Mouse (Mus musculus): Measurements from ENCODE around the gene Surf2. TPM values are rescaled to one million over a fixed set of nuclear protein-coding genes. Genes with fewer than 3 reads are reported as not detected.

Gene Surf2
- polyA plus RNA-seq, 1 experiment: 5.4 TPM

DNA sequence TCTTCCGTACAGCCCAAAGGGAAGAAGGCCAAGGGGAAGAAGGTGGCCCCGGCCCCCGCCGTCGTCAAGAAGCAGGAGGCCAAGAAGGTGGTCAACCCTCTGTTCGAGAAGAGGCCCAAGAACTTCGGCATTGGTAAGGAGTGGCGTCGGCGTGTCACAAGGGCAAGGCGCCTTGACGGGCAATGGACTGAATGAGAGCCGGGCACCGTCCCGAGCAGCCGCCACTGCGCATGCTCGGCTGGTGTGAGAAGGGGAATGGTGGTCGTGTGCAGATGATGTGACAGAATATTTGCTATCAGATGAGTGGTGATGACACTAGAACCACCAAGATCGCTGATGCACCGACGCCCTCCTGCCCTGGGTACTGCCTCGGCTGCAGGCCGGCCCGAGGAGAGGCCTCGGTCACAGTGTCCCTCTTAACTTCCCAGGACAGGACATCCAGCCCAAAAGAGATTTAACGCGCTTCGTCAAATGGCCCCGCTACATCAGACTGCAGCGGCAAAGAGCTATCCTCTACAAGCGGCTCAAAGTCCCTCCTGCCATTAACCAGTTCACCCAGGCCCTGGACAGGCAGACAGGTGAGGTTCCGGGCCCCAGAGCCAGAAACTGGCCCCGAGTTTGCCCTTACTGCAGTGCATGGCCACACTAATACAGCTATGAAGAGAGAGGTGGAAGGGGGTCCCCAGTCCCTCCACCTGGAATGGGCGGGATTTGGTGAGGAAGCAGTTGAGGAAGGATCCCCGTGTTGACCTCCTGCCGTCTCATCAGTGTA lies 5.0 kb upstream of the Surf2 start:
- TF ChIP-seq GATA1 (IDR thresholded peaks at IDR 0.05; ENCODE audit: low read length): no peak

DNA sequence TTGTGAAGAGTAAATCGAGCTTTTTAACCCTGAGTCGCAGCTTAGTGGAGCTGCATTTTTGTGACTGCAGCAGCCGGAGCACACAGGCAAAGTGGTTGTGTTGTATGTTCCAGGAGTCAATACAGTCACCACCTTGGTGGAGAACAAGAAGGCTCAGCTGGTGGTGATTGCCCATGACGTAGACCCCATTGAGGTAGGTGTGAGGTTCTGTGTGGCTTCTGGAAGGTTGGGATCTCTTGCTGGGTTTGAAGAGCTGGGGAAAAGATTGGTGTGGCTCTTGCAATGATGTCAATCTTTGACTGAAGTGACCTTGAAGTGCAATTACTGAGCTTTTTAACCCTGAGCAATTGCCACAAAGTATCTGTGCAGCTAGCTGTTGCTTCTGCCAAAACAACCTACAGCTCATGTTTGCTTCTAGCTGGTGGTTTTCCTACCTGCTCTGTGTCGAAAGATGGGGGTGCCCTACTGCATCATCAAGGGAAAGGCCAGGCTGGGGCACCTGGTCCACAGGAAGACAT lies 3.9 kb upstream of the Surf2 start:
- TF ChIP-seq GATA1 (IDR thresholded peaks at IDR 0.05; ENCODE audit: low read length): no peak

GRCm38 (mm10) chr2:26913416-26914147 lies 2.6 kb upstream of the Surf2 start:
- peak; percentile 61 for TF ChIP-seq GATA1 (IDR thresholded peaks at IDR 0.05; ENCODE audit: low read length)

DNA sequence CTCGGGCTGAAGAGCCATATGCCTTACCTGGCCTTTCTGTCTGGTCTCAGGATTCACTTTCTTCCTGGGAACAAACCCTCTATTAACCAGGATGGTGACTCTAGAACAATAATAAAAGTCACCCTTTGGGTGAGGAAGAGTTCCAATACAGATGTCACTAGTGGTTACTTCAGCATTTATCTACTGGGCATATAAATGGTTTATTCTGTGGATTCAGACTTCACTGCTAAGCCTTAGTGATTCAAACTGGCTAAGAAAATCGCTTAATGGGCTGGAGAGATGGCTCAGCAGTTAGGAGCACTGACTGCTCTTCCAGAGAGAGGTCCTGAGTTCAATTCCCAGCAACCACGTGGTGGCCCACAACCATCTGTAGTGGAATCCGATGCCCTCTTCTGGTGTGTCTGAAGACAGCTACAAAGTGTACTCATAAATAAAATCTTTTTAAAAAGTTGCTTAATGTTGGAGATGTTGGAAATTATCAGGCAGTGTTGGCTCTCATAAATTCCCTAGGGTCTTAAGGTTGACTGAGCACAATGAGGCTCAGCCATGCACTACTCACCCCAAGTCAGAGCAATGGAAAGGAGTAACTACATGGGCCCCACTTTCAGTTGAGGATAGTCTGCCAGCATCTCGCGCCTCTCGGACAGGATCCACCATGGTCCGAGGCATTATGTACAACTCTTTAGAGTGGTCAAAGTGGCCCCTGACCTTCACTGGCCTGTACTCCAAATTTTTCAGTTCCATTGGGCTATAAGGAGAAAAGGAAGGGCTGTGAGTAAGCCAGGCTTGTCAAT lies 1.8 kb upstream of the Surf2 start:
- no peak for TF ChIP-seq GATA1 (IDR thresholded peaks at IDR 0.05; ENCODE audit: low read length)

DNA sequence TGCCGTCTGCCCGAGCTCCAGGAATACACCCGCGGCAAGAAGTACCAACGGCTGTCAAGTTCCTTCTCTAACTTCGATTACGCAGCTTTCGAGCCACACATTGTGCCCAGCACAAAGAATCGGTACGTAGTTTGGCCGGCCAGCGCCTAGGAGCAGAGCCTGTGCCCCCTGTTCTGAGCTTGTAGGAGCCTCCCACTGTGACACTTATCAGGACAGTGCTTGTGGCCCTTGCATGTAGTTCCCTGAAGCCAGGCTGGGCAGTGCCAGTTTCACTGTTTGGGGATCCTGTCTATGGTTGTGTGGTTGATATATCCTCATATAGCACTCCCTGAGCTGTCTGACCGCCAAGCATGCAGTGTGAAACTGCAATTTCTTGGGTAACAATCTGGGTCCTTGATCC lies 571 bp downstream of the Surf2 start:
- TF ChIP-seq GATA1 (IDR thresholded peaks at IDR 0.05; ENCODE audit: low read length): no peak

DNA sequence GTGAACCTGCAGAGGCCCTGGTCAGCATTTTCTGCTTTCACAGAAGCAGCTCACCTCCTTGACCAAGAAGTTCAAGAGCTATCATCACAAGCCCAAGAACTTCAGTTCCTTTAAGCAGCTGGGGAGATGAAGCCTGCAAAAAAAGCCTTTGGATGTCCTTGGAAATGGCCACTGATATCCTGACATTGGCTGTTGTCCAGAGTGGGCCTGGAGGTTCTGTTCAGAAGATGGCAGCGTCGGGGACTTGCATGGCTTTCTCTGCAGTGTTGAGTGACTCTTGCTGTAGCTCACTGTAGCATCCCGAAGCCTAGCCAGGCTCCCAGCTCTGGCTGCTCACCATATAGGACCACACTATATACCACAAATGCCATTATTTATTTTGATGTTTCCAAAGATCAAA lies 3.5 kb downstream of the Surf2 start:
- no peak for TF ChIP-seq GATA1 (IDR thresholded peaks at IDR 0.05; ENCODE audit: low read length)

DNA sequence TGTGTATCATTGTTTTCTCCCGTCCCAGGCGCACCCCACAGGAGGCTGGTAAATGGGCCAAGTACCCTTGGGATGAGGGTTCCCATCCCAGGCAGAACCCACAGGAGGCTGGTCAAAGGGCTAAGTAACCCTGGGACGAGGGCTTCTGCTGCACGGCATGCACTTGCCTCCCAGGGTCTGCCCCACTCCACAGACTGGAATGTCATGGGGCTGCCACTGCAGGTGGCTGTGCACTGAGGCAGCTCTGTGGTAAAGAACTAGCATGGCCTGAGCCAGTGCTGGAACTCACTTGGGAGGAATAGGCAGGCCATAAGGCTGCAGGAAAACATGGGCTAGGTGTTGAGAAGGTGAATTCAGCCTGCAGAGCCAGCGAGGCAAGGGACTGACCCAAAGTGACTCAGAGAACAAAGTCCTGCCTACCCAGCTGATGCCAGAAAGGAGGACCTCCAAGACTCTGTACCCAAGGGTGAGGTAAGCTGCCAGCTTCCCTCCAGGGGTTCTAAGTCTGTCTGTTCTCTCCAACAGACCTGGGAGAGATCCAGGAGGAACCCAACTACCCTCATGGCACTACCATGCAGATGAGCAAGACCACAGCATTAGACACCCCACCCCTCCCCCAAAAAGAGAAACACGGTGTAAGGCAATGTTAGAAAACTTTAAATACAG lies 4.2 kb downstream of the Surf2 start:
- no peak for TF ChIP-seq GATA1 (IDR thresholded peaks at IDR 0.05; ENCODE audit: low read length)

GRCm38 (mm10) chr2:26921784-26922183 lies 5.6 kb downstream of the Surf2 start:
- no peak for TF ChIP-seq GATA1 (IDR thresholded peaks at IDR 0.05; ENCODE audit: low read length)

DNA sequence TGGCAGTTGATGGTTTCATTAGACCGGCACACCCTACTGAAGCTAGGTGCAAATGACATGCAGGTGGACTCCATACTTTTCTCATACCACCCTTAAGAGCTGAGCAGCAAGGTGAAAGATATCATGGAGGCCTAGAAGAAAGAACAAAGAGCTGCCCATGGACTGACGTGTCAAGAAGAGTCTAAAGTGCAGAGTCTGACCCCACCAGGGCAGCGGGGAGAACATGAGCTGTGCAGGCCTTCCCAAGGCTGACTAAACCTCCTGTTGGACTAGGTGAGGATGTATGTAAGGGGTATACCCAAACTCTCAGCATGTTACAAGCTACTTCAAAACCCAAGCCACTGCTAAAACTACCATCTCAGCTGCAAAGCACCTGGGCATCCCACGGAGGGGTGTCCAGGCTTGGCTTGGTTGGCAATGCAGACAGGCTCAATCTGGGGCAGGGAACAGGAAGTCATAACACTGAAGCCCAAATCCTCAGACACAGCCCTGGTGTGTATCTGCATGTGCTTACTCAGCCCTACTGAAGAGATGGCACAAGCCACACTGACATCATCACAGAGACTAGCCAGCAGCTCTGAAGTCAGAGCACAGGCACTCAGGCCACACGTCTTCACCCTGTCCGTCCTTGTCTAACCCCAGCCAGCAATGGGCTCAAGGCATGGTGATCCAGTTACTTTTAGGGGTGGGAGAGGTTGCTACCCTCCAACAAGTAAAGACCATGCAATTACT lies 11.7 kb downstream of the Surf2 start:
- TF ChIP-seq GATA1 (IDR thresholded peaks at IDR 0.05; ENCODE audit: low read length): no peak

- no peak for TF ChIP-seq GATA1 (IDR thresholded peaks at IDR 0.05; ENCODE audit: low read length)
These were observed 14.2 kb downstream of the Surf2 start for GRCm38 (mm10) chr2:26930390-26930789.

DNA sequence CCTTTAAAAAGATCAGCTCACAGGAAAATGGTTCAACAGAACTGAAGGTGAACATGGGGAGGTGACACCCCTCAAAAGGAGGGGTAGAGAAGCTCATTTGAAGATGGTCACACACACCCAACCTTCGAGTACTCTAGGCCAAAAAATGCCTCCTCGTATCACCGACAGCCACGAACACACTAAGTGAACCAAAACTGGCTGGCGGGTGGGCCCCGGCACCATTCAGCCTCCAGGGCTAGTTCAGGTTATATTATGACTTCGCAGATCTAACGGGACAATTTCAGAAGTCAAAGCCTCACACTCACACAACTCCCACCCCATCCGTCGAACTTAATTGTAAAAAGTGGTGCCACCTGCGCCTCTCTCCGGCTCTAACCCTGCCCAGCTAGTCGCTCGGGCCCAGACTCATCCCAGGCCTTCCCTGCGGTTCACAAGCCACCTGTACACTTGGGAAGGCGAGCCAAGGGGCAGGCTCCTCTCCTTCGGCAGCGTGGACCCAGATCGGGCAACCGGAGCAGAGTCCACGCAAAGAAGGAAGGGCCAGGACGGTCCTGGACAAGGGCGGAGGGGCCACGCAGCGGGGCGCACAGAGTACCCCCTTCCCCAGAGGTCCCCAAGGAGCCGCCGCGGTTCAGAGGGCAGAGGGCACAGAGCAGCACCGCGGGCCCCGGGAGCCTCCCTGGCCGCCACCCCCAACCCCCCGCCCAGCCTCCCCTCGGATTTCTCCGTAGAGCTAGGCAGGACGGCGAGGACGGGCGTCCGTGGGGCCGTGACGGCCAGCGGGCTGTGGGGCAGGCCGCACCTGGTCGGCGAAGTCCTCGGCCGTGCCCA lies 16.5 kb downstream of the Surf2 start:
- no peak for TF ChIP-seq GATA1 (IDR thresholded peaks at IDR 0.05; ENCODE audit: low read length)

GRCm38 (mm10) chr2:26933304-26934055 lies 17.3 kb downstream of the Surf2 start, which contains the start of the genes Surf4 and Stkld1:
Surf4 (minus strand) TSS chr2:26933928.
Stkld1 (plus strand) TSS chr2:26934047.
- TF ChIP-seq GATA1 (IDR thresholded peaks at IDR 0.05; ENCODE audit: low read length): no peak

DNA sequence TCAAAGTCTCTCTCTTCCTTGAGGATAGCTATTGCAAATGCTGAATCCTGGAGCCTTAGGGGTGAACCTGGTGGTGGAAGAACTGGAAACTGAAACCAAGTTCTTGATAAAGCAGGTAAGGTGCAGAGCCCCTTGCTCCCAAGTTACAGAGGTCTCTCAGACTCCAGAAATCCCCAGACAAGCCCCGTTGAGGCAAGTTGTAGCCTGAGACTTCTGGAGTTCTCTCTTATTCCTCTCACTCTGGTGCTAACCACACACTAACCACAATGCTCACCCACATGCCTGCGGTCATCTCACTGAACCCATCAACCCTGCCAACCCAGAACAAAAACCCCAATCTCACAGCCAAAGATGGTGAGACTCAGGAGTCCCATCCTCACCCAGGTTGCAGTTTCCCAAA lies 19.1 kb downstream of the Surf2 start:
- no peak for TF ChIP-seq GATA1 (IDR thresholded peaks at IDR 0.05; ENCODE audit: low read length)

Data from G1E-ER4 (cell line).